Comparison of ENCODE assay signal across 8 mouse cellular contexts in genomic region chr9:111056519-111056797, GRCm38 (mm10). TPM values are rescaled to one million over a fixed set of nuclear protein-coding genes. Genes with fewer than 3 reads are reported as not detected.
DNase-seq lines count a peak whose midpoint lies in the region; ATAC-seq and TF ChIP-seq lines count a peak whose summit lies in the region.

No protein-coding gene starts in this region.

- no peaks in the 10 kb centered on the region for H3K36me3 ChIP-seq in lung, embryonic 14.5 days (ENCODE audit: insufficient read depth)
- no peaks in the 10 kb centered on the region for H3K36me3 ChIP-seq in embryonic facial prominence, embryonic 14.5 days (ENCODE audit: control insufficient read depth, insufficient read depth, low read length)
- no peaks in the 10 kb centered on the region for H3K36me3 ChIP-seq in intestine, embryonic 16.5 days (ENCODE audit: control insufficient read depth, insufficient read depth, low read length)
- H3K36me3 ChIP-seq in neural tube, embryonic 14.5 days (ENCODE audit: control insufficient read depth, insufficient read depth, low read length), result no peaks in the 10 kb centered on the region

- H3K27ac ChIP-seq in lung, embryonic 14.5 days (ENCODE audit: low read depth), result peak overlapping the region; percentile 67
- H3K27ac ChIP-seq in embryonic facial prominence, embryonic 14.5 days (replicated peaks; ENCODE audit: low read depth, low read length), result no peak overlapping the region
- 0 out of 2 replicates have a peak overlapping the region, but pooled peaks have one; percentile 9 for H3K27ac ChIP-seq in intestine, embryonic 16.5 days (ENCODE audit: low read length)
- no peak overlapping the region for H3K27ac ChIP-seq in neural tube, embryonic 14.5 days (ENCODE audit: low read depth, low read length)

- H3K9ac ChIP-seq in lung, embryonic 14.5 days, result peak overlapping the region; percentile 62
- peak overlapping the region; percentile 51 for H3K9ac ChIP-seq in embryonic facial prominence, embryonic 14.5 days (ENCODE audit: low read depth, low read length)
- peak overlapping the region; percentile 65 for H3K9ac ChIP-seq in intestine, embryonic 16.5 days (ENCODE audit: low read depth, low read length)
- H3K9ac ChIP-seq in neural tube, embryonic 14.5 days (replicated peaks; ENCODE audit: low read depth, low read length), result no peak overlapping the region

- ATAC-seq in lung, embryonic 14.5 days (ENCODE audit: insufficient read depth), result no peak
- no peak for ATAC-seq in embryonic facial prominence, embryonic 14.5 days (ENCODE audit: low read depth)
- ATAC-seq in intestine, embryonic 16.5 days, result no peak
- no peak for ATAC-seq in neural tube, embryonic 14.5 days (ENCODE audit: low read depth)

- H3K4me3 ChIP-seq in lung, embryonic 14.5 days (ENCODE audit: low read depth, low read length), result peak overlapping the region; percentile 43
- peak overlapping the region; percentile 36 for H3K4me3 ChIP-seq in embryonic facial prominence, embryonic 14.5 days (ENCODE audit: low read depth, low read length)
- H3K4me3 ChIP-seq in intestine, embryonic 16.5 days (ENCODE audit: low read length), result peak overlapping the region; percentile 51
- peak overlapping the region; percentile 10; the same call in 1 of the 2 replicates for H3K4me3 ChIP-seq in neural tube, embryonic 14.5 days (ENCODE audit: low read depth, low read length)

- WGBS in lung, embryonic 14.5 days, result 2% methylated on average over 11 of the region's 11 CpGs
- 9% methylated on average over 11 of the region's 11 CpGs for WGBS in embryonic facial prominence, embryonic 14.5 days
- WGBS in intestine, embryonic 16.5 days, result 10% methylated on average over 11 of the region's 11 CpGs
- 48% methylated on average over 11 of the region's 11 CpGs for WGBS in neural tube, embryonic 14.5 days

- no peaks in the 10 kb centered on the region for H3K27me3 ChIP-seq in lung, embryonic 14.5 days (ENCODE audit: insufficient read depth, low read length)
- no peaks in the 10 kb centered on the region for H3K27me3 ChIP-seq in embryonic facial prominence, embryonic 14.5 days (replicated peaks; ENCODE audit: control insufficient read depth, insufficient read depth, low read length)
- no peaks in the 10 kb centered on the region for H3K27me3 ChIP-seq in intestine, embryonic 16.5 days (replicated peaks; ENCODE audit: control insufficient read depth, insufficient read depth, low read length)
- no peaks in the 10 kb centered on the region for H3K27me3 ChIP-seq in neural tube, embryonic 14.5 days (ENCODE audit: control insufficient read depth, insufficient read depth, low read length)

- peaks cover 13% of the 10 kb centered on the region for H3K4me1 ChIP-seq in lung, embryonic 14.5 days (ENCODE audit: insufficient read depth)
- peaks cover 5% of the 10 kb centered on the region; the same call in 1 of the 2 replicates for H3K4me1 ChIP-seq in embryonic facial prominence, embryonic 14.5 days (ENCODE audit: control insufficient read depth, insufficient read depth, low read length)
- H3K4me1 ChIP-seq in intestine, embryonic 16.5 days (ENCODE audit: control insufficient read depth, insufficient read depth, low read length), result peaks cover 12% of the 10 kb centered on the region; the same call in 1 of the 2 replicates
- no peaks in the 10 kb centered on the region for H3K4me1 ChIP-seq in neural tube, embryonic 14.5 days (ENCODE audit: control insufficient read depth, insufficient read depth, low read length)

- H3K4me2 ChIP-seq in lung, embryonic 14.5 days, result peak overlapping the region; percentile 83
- peak overlapping the region; percentile 85 for H3K4me2 ChIP-seq in embryonic facial prominence, embryonic 14.5 days (ENCODE audit: low read depth, low read length)
- H3K4me2 ChIP-seq in intestine, embryonic 16.5 days (ENCODE audit: low read depth, low read length), result peak overlapping the region; percentile 75
- H3K4me2 ChIP-seq in neural tube, embryonic 14.5 days (ENCODE audit: low read depth, low read length), result peak overlapping the region; percentile 26; the same call in 1 of the 2 replicates

- no peak for DNase-seq in lung, embryonic 14.5 days
- no peak for DNase-seq in lung, postnatal 36 days
- DNase-seq in embryonic facial prominence, embryonic 14.5 days (ENCODE audit: low spot score), result no peak
- DNase-seq in adrenal gland, adult 8-10 months, result no peak
- no peak for DNase-seq in B cell, adult 2 months
- no peak for DNase-seq in spleen, postnatal 36 days (ENCODE audit: low spot score in 2 of 2)

- no peaks in the 10 kb centered on the region for H3K9me3 ChIP-seq in lung, embryonic 14.5 days (ENCODE audit: low read depth, low read length)
- H3K9me3 ChIP-seq in embryonic facial prominence, embryonic 14.5 days (ENCODE audit: control insufficient read depth, low read length), result no peaks in the 10 kb centered on the region
- no peaks in the 10 kb centered on the region for H3K9me3 ChIP-seq in intestine, embryonic 16.5 days (ENCODE audit: control insufficient read depth, low read length)
- no peaks in the 10 kb centered on the region for H3K9me3 ChIP-seq in neural tube, embryonic 14.5 days (ENCODE audit: control insufficient read depth, low read length)

- no peak for TF ChIP-seq CTCF in lung, embryonic 14.5 days (IDR thresholded peaks at IDR 0.05; ENCODE audit: low read depth)

RNA-seq across cellular contexts. Expression of gene Ccrl2, which starts 0.9 kb away (rescaled TPM):
- 2.1 and 2.9 TPM in 2 replicates for polyA plus RNA-seq in lung, embryonic 14.5 days (2014; fragmentation: Nextera tagmentation; extraction: Ambion mirVana)
- polyA plus RNA-seq in embryonic facial prominence, embryonic 14.5 days (2014; fragmentation: Nextera tagmentation; extraction: Ambion mirVana), result 0.35 and 0.97 TPM in 2 replicates
- 1.9 and 2.5 TPM in 2 replicates for polyA plus RNA-seq in intestine, embryonic 16.5 days (2015; fragmentation: Nextera tagmentation; extraction: Ambion mirVana)
- polyA plus RNA-seq in neural tube, embryonic 14.5 days (2014; fragmentation: Nextera tagmentation; extraction: Ambion mirVana), result 0.35 and 1.1 TPM in 2 replicates
- 10 to 100 TPM in 2 of 4 experiments, 1 to 10 TPM in 2; 5.4 to 12.8 (median 9.8) TPM for total RNA-seq in adrenal gland, adult 8-10 months (2022)

RNA-seq across cellular contexts. Expression of gene Ltf, which starts 37.4 kb away (rescaled TPM):
- polyA plus RNA-seq in lung, embryonic 14.5 days (2014; fragmentation: Nextera tagmentation; extraction: Ambion mirVana), result 0.17 and 2.5 TPM in 2 replicates
- 3.0 and 4.2 TPM in 2 replicates for polyA plus RNA-seq in embryonic facial prominence, embryonic 14.5 days (2014; fragmentation: Nextera tagmentation; extraction: Ambion mirVana)
- polyA plus RNA-seq in intestine, embryonic 16.5 days (2015; fragmentation: Nextera tagmentation; extraction: Ambion mirVana), result 3.2 and 3.4 TPM in 2 replicates
- polyA plus RNA-seq in neural tube, embryonic 14.5 days (2014; fragmentation: Nextera tagmentation; extraction: Ambion mirVana), result 0.29 and 0.75 TPM in 2 replicates
- 1 to 10 TPM in 3 of 4 experiments, under 1 TPM in 1; 0.87 to 3.2 (median 2.0) TPM for total RNA-seq in adrenal gland, adult 8-10 months (2022)

Comparison
In these comparisons a context has a peak if more than half of its experiments do, and no peak if none do; other contexts are left out.
1. H3K27ac ChIP-seq: peak in lung, embryonic 14.5 days (single experiment) and intestine, embryonic 16.5 days (single experiment); none in embryonic facial prominence, embryonic 14.5 days (single experiment) and neural tube, embryonic 14.5 days (single experiment).
2. H3K4me2 ChIP-seq: peak in every context shown above with its lines; median percentile 85 in embryonic facial prominence, embryonic 14.5 days; 83 in lung, embryonic 14.5 days; 75 in intestine, embryonic 16.5 days; 26 in neural tube, embryonic 14.5 days.
3. Peak in every context shown above with its lines, with median percentiles within 50 percentile points of each other: H3K4me3 ChIP-seq.